Mouse (Mus musculus): ENCODE results near the gene 1700019D03Rik.

DNA sequence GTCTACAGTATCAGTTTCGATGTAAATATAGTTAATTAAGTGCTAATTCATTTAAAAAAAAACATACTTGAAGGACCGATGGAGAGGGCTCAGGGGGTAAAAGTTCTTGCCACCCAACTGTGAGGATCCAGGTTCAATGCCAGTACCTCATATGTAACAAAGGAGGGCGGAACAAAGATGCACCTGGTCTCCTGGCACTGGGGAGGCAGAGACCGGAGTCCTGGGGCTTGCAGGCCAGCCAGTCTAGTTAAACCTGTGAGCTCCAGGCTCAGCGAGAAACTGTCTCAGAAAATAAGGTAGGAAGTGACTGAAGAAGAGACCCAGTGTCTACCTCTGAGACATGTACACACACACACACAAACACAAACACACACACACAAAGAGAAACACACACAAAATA lies 72.1 kb downstream of the 1700019D03Rik start:
- TF ChIP-seq CTCF (IDR thresholded peaks at IDR 0.05; ENCODE audit: low read depth, low read length) (no peak), EP300 (IDR thresholded peaks at IDR 0.05; ENCODE audit: insufficient read depth, low read depth, low read length) (no peak)

All from ES-Bruce4 (cell line).